In the genomic region with DNA sequence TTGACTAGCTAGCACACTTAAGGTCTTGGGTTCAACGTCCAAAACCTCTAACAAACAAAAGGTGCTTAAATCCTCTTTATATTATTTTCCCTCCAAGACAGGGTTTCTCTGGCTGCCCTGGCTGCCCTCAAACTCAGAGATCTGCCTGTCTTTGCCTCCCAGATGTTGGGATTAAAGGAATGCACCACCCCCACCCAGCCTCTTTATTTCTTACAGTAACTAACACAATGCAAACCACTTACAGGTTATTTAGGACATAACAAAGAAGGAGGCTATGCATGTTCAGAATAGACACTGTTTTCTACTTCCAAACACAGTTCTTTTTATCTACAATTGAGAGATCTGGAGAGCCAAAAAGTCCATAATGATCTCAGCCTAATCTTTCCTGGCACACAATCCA, we compare ENCODE assay signal across 18 mouse cellular contexts.
"Had no signal": no experiment of that assay in that cellular context is flagged by ENCODE, and none has a peak within 500 bp of the region (broad histone marks: within the 10 kb centered on the region; RNA-seq: fewer than 3 reads in every experiment).

No protein-coding gene starts in this region.

- H3K9me3 ChIP-seq: limb, embryonic 10.5 days; limb, embryonic 13.5 days; liver, embryonic 12.5 days; liver, embryonic 15.5 days; lung, embryonic 15.5 days; megakaryocyte, embryonic 14.5 days had no signal

- H3K27ac ChIP-seq: limb, embryonic 10.5 days; limb, embryonic 13.5 days; liver, embryonic 12.5 days; liver, embryonic 15.5 days; lung, embryonic 15.5 days; midbrain, embryonic 10.5 days had no signal

- H3K4me3 ChIP-seq: layer of hippocampus, adult 2 months; limb, embryonic 10.5 days; limb, embryonic 13.5 days; liver, embryonic 12.5 days; liver, embryonic 15.5 days; lung, embryonic 15.5 days; megakaryocyte, embryonic 14.5 days; midbrain, embryonic 10.5 days had no signal

- DNase-seq: kidney, adult 8-10 months; kidney, postnatal 25 days; layer of hippocampus, adult 9-11 months; liver; lung, adult 18-20 months; lung, postnatal 10 days; lung, postnatal 36 days; midbrain, embryonic 14.5 days; thymus, postnatal 25 days had no signal

- ATAC-seq: intestine, postnatal 0 days; liver, embryonic 12.5 days had no signal

- H3K27me3 ChIP-seq: limb, embryonic 13.5 days; liver, embryonic 12.5 days; liver, embryonic 15.5 days; lung, embryonic 15.5 days; megakaryocyte, embryonic 14.5 days had no signal

- H3K4me2 ChIP-seq: limb, embryonic 13.5 days; liver, embryonic 12.5 days; liver, embryonic 15.5 days; lung, embryonic 15.5 days had no signal

- H3K9ac ChIP-seq: limb, embryonic 13.5 days; liver, embryonic 12.5 days; liver, embryonic 15.5 days; lung, embryonic 15.5 days had no signal
